Mouse (Mus musculus): ENCODE measurements at regions not wholly inside any gene's neighbourhood (a gene's known extent, or its start where the extent isn't known, plus 50 kb on each side); places are given as distances from the start of the nearest gene placed in this dataset.

- DNase-seq (ENCODE audit: low read depth): no peak
- TF ChIP-seq POLR2A (IDR thresholded peaks at IDR 0.05; ENCODE audit: borderline replicate concordance, extremely low read depth, insufficient read depth, insufficient read length, poor library complexity, severe bottlenecking) (no peak), CTCF (IDR thresholded peaks at IDR 0.05; ENCODE audit: borderline replicate concordance, extremely low read depth, insufficient read depth, insufficient read length) (no peak)
Measured at GRCm38 (mm10) chr16:31584216-31584823, 78.9 kb upstream of the Dlg1 start.

- TF ChIP-seq POLR2A (IDR thresholded peaks at IDR 0.05; ENCODE audit: borderline replicate concordance, extremely low read depth, insufficient read depth, insufficient read length, poor library complexity, severe bottlenecking) (no peak), CTCF (IDR thresholded peaks at IDR 0.05; ENCODE audit: borderline replicate concordance, extremely low read depth, insufficient read depth, insufficient read length) (no peak)
- DNase-seq (ENCODE audit: low read depth): no peak
Measured at GRCm38 (mm10) chr16:31587036-31587435, 76.2 kb upstream of the Dlg1 start.

DNA sequence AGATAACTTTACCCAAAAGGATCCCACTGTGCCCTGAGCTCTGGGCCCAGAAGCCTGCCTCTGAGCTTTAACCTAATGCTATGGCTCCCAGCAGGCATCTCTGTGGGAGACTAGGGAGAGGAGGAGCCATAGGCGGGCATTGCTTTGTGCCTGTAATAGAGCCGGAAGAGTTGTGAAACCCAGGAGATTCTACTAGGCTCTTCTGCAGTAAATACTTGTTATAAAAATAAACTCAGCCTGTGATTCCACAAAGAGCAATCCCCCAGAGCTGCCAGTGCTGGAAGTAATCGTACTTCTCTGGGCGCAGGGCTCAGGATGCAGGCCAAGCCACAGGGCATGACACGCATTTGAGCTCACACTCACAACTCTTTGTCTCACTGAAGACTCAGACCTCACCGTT is 73.7 kb upstream of the Dlg1 start:
- DNase-seq (ENCODE audit: low read depth): peak; percentile 51
- TF ChIP-seq POLR2A (IDR thresholded peaks at IDR 0.05; ENCODE audit: borderline replicate concordance, extremely low read depth, insufficient read depth, insufficient read length, poor library complexity, severe bottlenecking): no peak
- no peak for TF ChIP-seq CTCF (IDR thresholded peaks at IDR 0.05; ENCODE audit: borderline replicate concordance, extremely low read depth, insufficient read depth, insufficient read length)

DNA sequence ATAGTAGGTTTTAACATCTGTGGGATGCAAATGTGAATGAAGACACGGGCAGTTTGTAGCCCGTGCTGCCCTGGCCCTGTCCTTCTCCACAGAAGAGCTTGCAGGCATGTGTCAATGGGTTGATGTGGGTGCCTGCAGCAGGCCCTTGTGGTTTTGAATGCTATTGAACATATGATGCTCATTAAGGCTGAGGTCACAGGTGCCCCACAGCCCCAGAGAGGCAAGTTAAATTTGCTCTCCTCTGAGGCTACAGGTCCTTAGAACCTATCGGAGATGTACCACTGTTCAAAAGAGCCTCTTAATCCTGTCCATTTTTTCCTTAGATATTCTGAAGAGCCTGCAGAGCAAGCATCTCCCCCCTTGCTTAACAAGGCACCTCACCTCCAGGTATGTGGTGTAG is 71.7 kb upstream of the Dlg1 start:
- no peak for DNase-seq (ENCODE audit: low read depth)
- TF ChIP-seq CTCF (IDR thresholded peaks at IDR 0.05; ENCODE audit: borderline replicate concordance, extremely low read depth, insufficient read depth, insufficient read length): no peak

GRCm38 (mm10) chr16:31592014-31592871 is 71.0 kb upstream of the Dlg1 start:
- DNase-seq (ENCODE audit: low read depth): peak; percentile 99
- 0 out of 2 replicates have a peak, but pooled peaks have one; percentile 5 for TF ChIP-seq POLR2A (IDR thresholded peaks at IDR 0.05; ENCODE audit: borderline replicate concordance, extremely low read depth, insufficient read depth, insufficient read length, poor library complexity, severe bottlenecking)
- no peak for TF ChIP-seq CTCF (IDR thresholded peaks at IDR 0.05; ENCODE audit: borderline replicate concordance, extremely low read depth, insufficient read depth, insufficient read length)

DNA sequence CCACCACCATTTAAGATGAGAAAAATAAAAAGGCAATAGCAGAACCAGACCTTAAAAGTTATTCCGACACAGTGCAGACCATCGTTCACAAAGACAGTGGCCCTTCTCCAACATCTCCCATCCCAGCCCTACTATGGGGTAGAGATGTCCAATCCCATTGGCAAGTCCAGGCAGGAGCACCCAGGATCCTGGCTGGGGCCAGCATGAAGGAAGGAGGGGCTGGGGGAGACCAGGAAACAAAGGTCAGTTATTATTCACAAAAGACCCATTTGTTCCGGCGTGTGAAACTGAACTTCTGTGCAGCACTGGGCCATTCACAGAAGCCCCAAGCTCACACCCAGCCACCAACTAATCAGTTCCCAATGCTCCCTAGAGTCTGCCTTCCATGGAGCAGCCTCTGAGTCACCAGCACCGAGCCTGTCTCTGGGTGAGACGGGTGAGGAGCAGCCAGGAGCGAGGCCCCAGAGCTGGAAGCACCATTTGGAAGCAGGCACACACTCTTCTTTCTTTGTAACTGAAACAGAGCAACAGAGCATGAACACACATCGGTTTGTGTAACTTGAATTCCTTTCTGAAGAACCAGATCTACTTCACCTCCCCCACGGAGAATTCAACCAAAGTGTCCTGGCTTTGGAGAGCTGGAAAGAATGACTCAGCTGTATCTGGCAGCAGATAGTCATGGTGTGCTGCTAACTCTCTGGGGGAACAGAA is 70.1 kb upstream of the Dlg1 start:
- DNase-seq (ENCODE audit: low read depth): peak; percentile 66
- TF ChIP-seq CTCF (IDR thresholded peaks at IDR 0.05; ENCODE audit: borderline replicate concordance, extremely low read depth, insufficient read depth, insufficient read length) (no peak), POLR2A (IDR thresholded peaks at IDR 0.05; ENCODE audit: borderline replicate concordance, extremely low read depth, insufficient read depth, insufficient read length, poor library complexity, severe bottlenecking) (no peak)

DNA sequence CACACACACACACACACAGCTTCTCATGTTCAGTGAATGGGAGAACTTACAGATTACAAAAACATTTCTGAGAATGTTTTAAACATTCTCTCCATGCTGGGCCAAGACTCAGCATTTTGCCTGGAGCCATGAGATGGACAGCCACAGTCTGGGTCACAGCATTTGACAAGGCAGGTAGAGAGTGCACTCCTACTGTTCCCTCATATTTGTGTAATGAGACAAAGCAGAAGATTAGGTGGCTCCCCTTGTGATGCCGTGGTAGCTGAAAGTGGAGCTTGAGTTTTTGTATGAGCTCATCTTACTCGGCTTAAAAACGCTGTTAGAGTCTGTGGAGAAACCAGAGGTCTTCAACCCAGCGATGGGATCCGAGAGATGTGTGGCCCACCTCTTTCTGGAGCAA is 65.3 kb upstream of the Dlg1 start:
- TF ChIP-seq CTCF (IDR thresholded peaks at IDR 0.05; ENCODE audit: borderline replicate concordance, extremely low read depth, insufficient read depth, insufficient read length) (no peak), POLR2A (IDR thresholded peaks at IDR 0.05; ENCODE audit: borderline replicate concordance, extremely low read depth, insufficient read depth, insufficient read length, poor library complexity, severe bottlenecking) (no peak)
- no peak for DNase-seq (ENCODE audit: low read depth)

DNA sequence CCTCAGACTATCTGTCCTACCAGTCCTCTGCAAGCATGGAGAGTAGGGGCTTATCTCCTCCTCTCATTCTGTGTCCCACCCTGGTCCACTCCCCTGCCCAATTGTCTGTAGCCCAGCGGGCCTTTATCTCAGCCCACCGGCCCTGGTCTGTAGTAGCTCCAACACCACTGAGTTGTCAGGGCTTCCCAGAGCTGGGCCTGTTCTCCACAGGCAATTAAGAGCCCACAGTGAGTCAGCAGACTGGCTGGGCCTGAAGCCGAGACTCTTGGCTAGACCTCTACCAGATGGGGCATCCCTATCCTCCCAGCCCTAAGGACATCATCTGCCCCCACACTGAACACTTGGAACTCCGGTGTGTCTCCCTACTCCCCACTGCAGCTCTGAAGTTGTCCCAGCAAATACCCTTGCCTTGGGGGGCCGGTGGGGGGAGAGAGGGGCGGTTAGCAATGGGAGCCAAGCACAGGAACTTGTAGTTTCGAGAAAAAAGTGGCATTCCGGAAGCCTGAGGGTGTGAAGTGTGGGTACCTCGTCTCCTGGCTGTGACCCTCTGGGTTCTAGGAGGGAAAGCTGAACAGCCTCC is 64.7 kb upstream of the Dlg1 start:
- TF ChIP-seq CTCF (IDR thresholded peaks at IDR 0.05; ENCODE audit: borderline replicate concordance, extremely low read depth, insufficient read depth, insufficient read length) (no peak), POLR2A (IDR thresholded peaks at IDR 0.05; ENCODE audit: borderline replicate concordance, extremely low read depth, insufficient read depth, insufficient read length, poor library complexity, severe bottlenecking) (no peak)
- no peak for DNase-seq (ENCODE audit: low read depth)

DNA sequence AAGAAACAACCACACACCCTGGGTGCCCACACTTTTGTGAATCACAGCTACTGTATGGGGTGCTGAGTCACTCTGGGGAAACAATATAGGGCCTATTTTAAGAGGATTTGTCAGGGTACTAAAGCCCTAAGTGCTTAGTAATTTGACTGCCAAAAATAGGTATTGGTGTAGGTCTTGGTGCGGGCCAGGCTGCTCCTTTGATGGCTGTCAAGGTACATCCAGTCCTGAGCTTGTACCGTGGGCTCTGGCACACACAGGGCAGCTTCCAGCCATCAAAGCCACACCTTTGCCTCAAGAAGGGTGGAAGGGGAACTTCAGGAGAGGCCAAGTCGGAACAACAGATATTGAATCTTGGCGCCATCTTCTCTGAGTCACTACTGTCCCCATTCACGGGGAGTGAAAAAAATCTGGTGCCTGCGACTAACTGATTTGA is 64.2 kb upstream of the Dlg1 start:
- TF ChIP-seq POLR2A (IDR thresholded peaks at IDR 0.05; ENCODE audit: borderline replicate concordance, extremely low read depth, insufficient read depth, insufficient read length, poor library complexity, severe bottlenecking) (no peak), CTCF (IDR thresholded peaks at IDR 0.05; ENCODE audit: borderline replicate concordance, extremely low read depth, insufficient read depth, insufficient read length) (no peak)

GRCm38 (mm10) chr16:31601278-31601677 is 62.0 kb upstream of the Dlg1 start:
- DNase-seq (ENCODE audit: low read depth): no peak
- TF ChIP-seq POLR2A (IDR thresholded peaks at IDR 0.05; ENCODE audit: borderline replicate concordance, extremely low read depth, insufficient read depth, insufficient read length, poor library complexity, severe bottlenecking): no peak
- no peak for TF ChIP-seq CTCF (IDR thresholded peaks at IDR 0.05; ENCODE audit: borderline replicate concordance, extremely low read depth, insufficient read depth, insufficient read length)

More for the DNA sequence above, 64.2 kb upstream of the Dlg1 start:
- no peak for DNase-seq (ENCODE audit: low read depth)

- DNase-seq (ENCODE audit: low read depth): no peak
- TF ChIP-seq POLR2A (IDR thresholded peaks at IDR 0.05; ENCODE audit: borderline replicate concordance, extremely low read depth, insufficient read depth, insufficient read length, poor library complexity, severe bottlenecking) (no peak), CTCF (IDR thresholded peaks at IDR 0.05; ENCODE audit: borderline replicate concordance, extremely low read depth, insufficient read depth, insufficient read length) (no peak)
Measured at GRCm38 (mm10) chr16:31603185-31603584, 60.1 kb upstream of the Dlg1 start.
